ENCODE assay signal across 11 mouse cellular contexts in the genomic region with DNA sequence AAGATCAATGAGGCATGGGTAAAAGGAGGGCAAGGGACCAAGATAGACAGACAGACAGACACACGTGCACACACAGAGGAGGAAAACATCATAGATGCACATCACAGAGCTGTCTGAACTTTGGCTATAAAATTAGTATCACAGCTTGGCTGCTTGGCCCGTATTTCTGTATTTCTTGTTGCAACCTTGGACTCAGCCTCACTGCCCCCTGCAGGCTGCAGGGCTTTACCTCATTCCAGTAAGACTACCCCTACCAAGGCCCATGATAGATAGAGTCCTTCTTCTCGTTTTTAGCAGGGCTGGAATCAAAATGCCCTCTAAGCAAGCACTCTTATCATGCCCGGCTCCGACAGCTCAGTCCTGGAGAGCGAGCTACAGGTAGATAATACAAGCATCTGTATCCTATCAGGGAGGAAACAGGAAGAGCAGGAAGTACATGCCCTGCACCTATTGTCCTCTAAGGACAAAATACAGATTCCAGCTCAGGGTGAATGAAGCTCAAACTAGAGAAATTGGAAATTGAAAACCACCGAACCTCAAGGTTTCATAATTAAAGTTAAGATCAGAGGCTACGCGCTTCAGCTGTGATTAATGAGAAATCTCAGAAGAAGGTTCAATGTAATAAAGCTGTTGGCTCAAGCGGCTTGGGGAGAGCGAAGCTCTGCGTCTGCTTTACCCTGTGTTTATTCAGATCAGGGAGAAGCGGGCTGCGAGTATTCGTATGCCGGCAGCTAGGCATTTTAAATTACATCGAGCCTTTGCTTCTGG. TPM values are rescaled to one million over a fixed set of nuclear protein-coding genes. Genes with fewer than 3 reads are reported as not detected.
A peak's percentile ranks its signal among the peaks of the same experiment; 100 is the strongest.
DNase-seq lines count a peak whose midpoint lies in the region; ATAC-seq and TF ChIP-seq lines count a peak whose summit lies in the region.
"Had no signal": no experiment of that assay in that cellular context is flagged by ENCODE, and none has a peak within 500 bp of the region (broad histone marks: within the 10 kb centered on the region; RNA-seq: fewer than 3 reads in every experiment).

No protein-coding gene starts in this region.

- no peak for ATAC-seq in liver, postnatal 0 days
- ATAC-seq in liver, embryonic 12.5 days: no peak
- ATAC-seq in embryonic facial prominence, embryonic 12.5 days (ENCODE audit: insufficient number of reproducible peaks, insufficient read depth, low FRiP score, low TSS enrichment): no peak
- no peak for ATAC-seq in midbrain, postnatal 0 days (ENCODE audit: low FRiP score)
- ATAC-seq in erythroblast, adult 5-6 weeks (replicated peaks; ENCODE audit: low FRiP score, poor library complexity, severe bottlenecking): no peak

- TF ChIP-seq EP300 in liver, postnatal 0 days (IDR thresholded peaks at IDR 0.05; ENCODE audit: low read depth): no peak

- 56% methylated on average over 17 of the region's 17 CpGs for WGBS in liver, postnatal 0 days (ENCODE audit: insufficient replicate concordance)
- WGBS in liver, embryonic 12.5 days (ENCODE audit: insufficient replicate concordance): 51% methylated on average over 17 of the region's 17 CpGs
- WGBS in embryonic facial prominence, embryonic 12.5 days: 58% methylated on average over 17 of the region's 17 CpGs
- WGBS in midbrain, postnatal 0 days: 42% methylated on average over 17 of the region's 17 CpGs

- no peak overlapping the region for H3K27ac ChIP-seq in liver, postnatal 0 days (ENCODE audit: low read depth)
- no peak overlapping the region for H3K27ac ChIP-seq in liver, embryonic 12.5 days
- H3K27ac ChIP-seq in embryonic facial prominence, embryonic 12.5 days: no peak overlapping the region
- peak overlapping the region; percentile 32; the same call in 1 of the 2 replicates for H3K27ac ChIP-seq in midbrain, postnatal 0 days (ENCODE audit: low read depth, low read length)
- H3K27ac ChIP-seq: heart, embryonic 15.5 days had no signal

- no peaks in the 10 kb centered on the region for H3K36me3 ChIP-seq in liver, postnatal 0 days (replicated peaks; ENCODE audit: insufficient read depth, low read length)
- no peaks in the 10 kb centered on the region for H3K36me3 ChIP-seq in liver, embryonic 12.5 days
- H3K36me3 ChIP-seq in embryonic facial prominence, embryonic 12.5 days: no peaks in the 10 kb centered on the region
- H3K36me3 ChIP-seq in midbrain, postnatal 0 days (ENCODE audit: insufficient read depth, low read length): no peaks in the 10 kb centered on the region
- H3K36me3 ChIP-seq: heart, embryonic 15.5 days had no signal

- no peak overlapping the region for H3K9ac ChIP-seq in liver, postnatal 0 days (replicated peaks)
- no peak overlapping the region for H3K9ac ChIP-seq in liver, embryonic 12.5 days
- H3K9ac ChIP-seq in embryonic facial prominence, embryonic 12.5 days: no peak overlapping the region
- H3K9ac ChIP-seq in midbrain, postnatal 0 days (replicated peaks; ENCODE audit: low read length, poor library complexity, severe bottlenecking): no peak overlapping the region
- H3K9ac ChIP-seq: heart, embryonic 15.5 days had no signal

- H3K4me2 ChIP-seq in liver, postnatal 0 days (ENCODE audit: low read depth, low read length): no peak overlapping the region
- no peak overlapping the region for H3K4me2 ChIP-seq in liver, embryonic 12.5 days
- H3K4me2 ChIP-seq in embryonic facial prominence, embryonic 12.5 days (replicated peaks): 0 out of 2 replicates have a peak overlapping the region, but pooled peaks have one; percentile 1
- H3K4me2 ChIP-seq in midbrain, postnatal 0 days (ENCODE audit: low read depth, low read length, poor library complexity, severe bottlenecking): no peak overlapping the region
- H3K4me2 ChIP-seq: heart, embryonic 15.5 days had no signal

- no peaks in the 10 kb centered on the region for H3K27me3 ChIP-seq in liver, postnatal 0 days (ENCODE audit: insufficient read depth, low read length)
- peaks cover 11% of the 10 kb centered on the region for H3K27me3 ChIP-seq in liver, embryonic 12.5 days (replicated peaks)
- no peaks in the 10 kb centered on the region for H3K27me3 ChIP-seq in embryonic facial prominence, embryonic 12.5 days
- no peaks in the 10 kb centered on the region for H3K27me3 ChIP-seq in midbrain, postnatal 0 days (ENCODE audit: insufficient read depth, low read length)

- TF ChIP-seq CTCF in liver, postnatal 0 days (IDR thresholded peaks at IDR 0.05; ENCODE audit: low read depth): peak; percentile 51
- peak; percentile 71 for TF ChIP-seq CTCF in midbrain, postnatal 0 days (IDR thresholded peaks at IDR 0.05)

- H3K4me3 ChIP-seq in liver, postnatal 0 days (ENCODE audit: low read depth, low read length): no peak overlapping the region
- no peak overlapping the region for H3K4me3 ChIP-seq in liver, embryonic 12.5 days
- H3K4me3 ChIP-seq in embryonic facial prominence, embryonic 12.5 days: no peak overlapping the region
- H3K4me3 ChIP-seq in midbrain, postnatal 0 days (ENCODE audit: low read depth, low read length): no peak overlapping the region
- H3K4me3 ChIP-seq: heart, embryonic 15.5 days had no signal

- no peaks in the 10 kb centered on the region for H3K9me3 ChIP-seq in liver, postnatal 0 days (ENCODE audit: low read length)
- H3K9me3 ChIP-seq in liver, embryonic 12.5 days (replicated peaks): no peaks in the 10 kb centered on the region
- H3K9me3 ChIP-seq in embryonic facial prominence, embryonic 12.5 days: no peaks in the 10 kb centered on the region; the same call in 1 of the 2 replicates
- H3K9me3 ChIP-seq in midbrain, postnatal 0 days (ENCODE audit: low read length): no peaks in the 10 kb centered on the region
- H3K9me3 ChIP-seq: heart, embryonic 15.5 days had no signal

- no peaks in the 10 kb centered on the region for H3K4me1 ChIP-seq in liver, postnatal 0 days (ENCODE audit: insufficient read depth)
- no peaks in the 10 kb centered on the region for H3K4me1 ChIP-seq in liver, embryonic 12.5 days
- H3K4me1 ChIP-seq in embryonic facial prominence, embryonic 12.5 days: peaks cover 3% of the 10 kb centered on the region; the same call in 1 of the 2 replicates
- H3K4me1 ChIP-seq in midbrain, postnatal 0 days (ENCODE audit: insufficient read depth, low read length): peaks cover 3% of the 10 kb centered on the region; the same call in 1 of the 2 replicates

- DNase-seq in cerebellum, postnatal 25 days: peak; percentile 28 to 46
- no peak for DNase-seq in cerebellum, adult 9-11 months
- no peak for DNase-seq in liver, postnatal 0 days
- DNase-seq in midbrain, postnatal 0 days (ENCODE audit: low spot score): peak; percentile 44
- DNase-seq in yolk sac, embryonic 10.5 days (ENCODE audit: low spot score): no peak

RNA-seq across cellular contexts. Expression of a gene that starts 36.2 kb away (rescaled TPM):
- not detected in 2 replicates for polyA plus RNA-seq in liver, postnatal 0 days (2015; fragmentation: Nextera tagmentation; extraction: Ambion mirVana)
- polyA plus RNA-seq in liver, embryonic 12.5 days (2016; fragmentation: Nextera tagmentation; extraction: Ambion mirVana): not detected in 2 replicates
- polyA plus RNA-seq in embryonic facial prominence, embryonic 12.5 days (2016; fragmentation: Nextera tagmentation; extraction: Ambion mirVana): not detected in 2 replicates
- total RNA-seq in midbrain, postnatal 0 days (2014; rRNA removed): not detected in 2 replicates
- polyA plus RNA-seq in midbrain, postnatal 0 days (2015; fragmentation: Nextera tagmentation; extraction: Ambion mirVana): not detected in 2 replicates
- not detected in 2 replicates for total RNA-seq in erythroblast, adult 5-6 weeks (2015; ENCODE audit: low replicate concordance)
- total RNA-seq in erythroblast, adult 5-6 weeks (2017; ENCODE audit: low replicate concordance): not detected in 2 replicates
- total RNA-seq: common myeloid progenitor, adult 5-6 weeks; megakaryocyte, adult 5-6 weeks had no signal
- polyA plus RNA-seq: heart, embryonic 15.5 days had no signal

Comparison
In these comparisons a context has a peak if more than half of its experiments do, and no peak if none do; other contexts are left out.
1. DNase-seq: peak in cerebellum, postnatal 25 days (2 of 2) and midbrain, postnatal 0 days (single experiment); none in cerebellum, adult 9-11 months (single experiment), liver, postnatal 0 days (single experiment) and yolk sac, embryonic 10.5 days (single experiment).